Mouse (Mus musculus) monocyte, adult 59 days (primary cell): ENCODE data around the gene Rpl12. TPM values are rescaled to one million over a fixed set of nuclear protein-coding genes. Genes with fewer than 3 reads are reported as not detected.

ENCODE experiments used
- total RNA-seq, 2 experiments: library from RNA; stranded (reverse); gene quantifications; one replicate each; pipeline ENCODE4 v1.2.4; 2023

The Rpl12 gene
- total RNA-seq = 100 to 1,000 TPM; 198 to 233 TPM

DNA sequence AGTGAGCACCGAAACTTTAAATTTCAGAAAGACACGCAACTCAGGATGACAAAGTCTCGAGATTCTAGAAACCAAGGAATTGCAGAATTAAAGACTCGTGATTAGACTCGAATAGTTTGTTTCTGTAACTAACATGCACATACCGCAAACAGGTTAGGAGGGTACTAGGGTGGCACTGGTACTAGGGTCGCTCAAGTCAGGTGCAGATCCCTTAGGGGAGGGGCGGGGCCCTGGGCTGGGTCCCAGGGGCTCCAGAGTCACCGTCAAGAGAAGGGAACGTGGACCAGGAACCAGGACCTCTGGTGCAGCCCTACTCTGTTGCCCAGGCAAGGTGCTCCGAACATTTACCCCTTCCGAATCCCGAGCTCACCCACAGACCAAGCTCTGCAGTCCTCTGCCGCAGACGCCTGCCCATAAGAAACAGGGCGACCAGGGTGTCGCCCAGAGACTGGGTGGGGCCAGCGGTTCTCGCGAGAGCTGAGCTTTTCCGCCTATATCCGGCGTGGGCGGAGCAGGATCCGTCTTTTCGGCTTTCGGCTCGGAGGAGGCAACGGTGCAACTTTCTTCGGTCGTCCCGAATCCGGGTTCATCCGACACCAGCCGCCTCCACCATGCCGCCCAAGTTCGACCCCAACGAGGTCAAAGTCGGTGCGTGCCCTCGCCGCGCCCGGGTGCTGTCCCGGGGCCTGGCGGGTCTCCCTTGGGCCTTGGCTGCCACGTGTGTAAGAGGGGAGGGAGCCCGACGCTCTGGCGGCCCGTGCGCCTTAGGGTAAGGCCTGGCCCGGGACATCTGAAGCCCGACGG, at the start of gene Rpl12, which contains the start of gene Lrsam1:
TSS of gene Rpl12 (plus strand) at position 368 of the 804 bp plus-strand sequence.
TSS of gene Lrsam1 (minus strand) at position 423 of the 804 bp plus-strand sequence.

DNA sequence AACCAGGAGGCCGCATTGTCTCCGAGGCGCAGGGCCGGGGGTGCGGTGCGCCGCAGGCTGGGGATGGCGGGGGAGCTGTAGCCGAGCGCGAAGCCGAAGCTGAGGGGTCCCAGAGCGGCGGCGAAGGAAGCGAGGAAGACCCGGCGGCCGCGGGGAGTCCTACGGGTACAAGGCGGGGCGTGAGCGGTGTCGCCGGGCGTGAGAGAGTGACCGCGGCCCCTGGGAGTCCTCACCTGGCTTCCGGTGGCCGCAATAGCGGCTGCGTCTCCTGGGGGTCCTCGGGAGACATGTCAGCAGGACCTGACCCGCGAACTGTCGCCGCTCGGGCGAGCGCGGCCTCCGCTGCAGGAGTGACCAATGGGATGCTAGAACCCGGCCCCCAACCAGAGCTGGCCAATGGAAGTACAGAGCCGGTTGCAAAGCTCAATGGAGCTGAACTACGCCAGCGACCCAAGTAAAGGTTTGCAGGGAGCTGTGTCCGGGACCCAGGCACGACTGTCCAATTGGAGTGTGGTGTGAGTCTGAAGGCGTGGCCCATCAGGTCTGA, 20.4 kb downstream of the Rpl12 start, which contains the start of gene Slc2a8:
TSS of gene Slc2a8 (minus strand) at position 359 of the 547 bp plus-strand sequence.

Other genes with a start within 250 kb of the Rpl12 start
- gene Cdk9, start 248.5 kb upstream of the Rpl12 start, total RNA-seq = 100 to 1,000 TPM; 175 to 202 TPM
- gene Sh2d3c, start 240.5 kb upstream of the Rpl12 start, total RNA-seq = 100 to 1,000 TPM in 1 of 2 experiments, 10 to 100 TPM in 1; 91.5 to 106 TPM
- gene 6330409D20Rik, start 220.5 kb upstream of the Rpl12 start, total RNA-seq = not detected
- 10 to 100 TPM; 22.6 to 23.5 TPM for gene Tor2a, start 204.3 kb upstream of the Rpl12 start, total RNA-seq
- not detected for gene Ttc16, start 185.9 kb upstream of the Rpl12 start, total RNA-seq
- gene Ptrh1, start 185.8 kb upstream of the Rpl12 start, total RNA-seq = 1 to 10 TPM; 2.8 to 5.7 TPM
- gene Cfap157, start 177.1 kb upstream of the Rpl12 start, total RNA-seq = not detected
- 1 to 10 TPM; 2.7 to 2.9 TPM for gene Stxbp1, start 114.3 kb upstream of the Rpl12 start, total RNA-seq
- gene Fam129b, start 85.4 kb upstream of the Rpl12 start, total RNA-seq = 10 to 100 TPM; 62.1 to 72.3 TPM
- 10 to 100 TPM; 17.5 to 20.1 TPM for gene Lrsam1, start 55 bp downstream of the Rpl12 start, total RNA-seq
- gene Slc2a8, start 20.5 kb downstream of the Rpl12 start, total RNA-seq = 10 to 100 TPM in 1 of 2 experiments, 1 to 10 TPM in 1; 6.7 to 10.7 TPM
- gene Garnl3, start 170.1 kb downstream of the Rpl12 start, total RNA-seq = 1 to 10 TPM; 3.1 to 5.7 TPM